Mouse (Mus musculus): ENCODE results near the gene Map3k10.
A peak's percentile ranks its signal among the peaks of the same experiment; 100 is the strongest.
"Not testable (repeated sequence)": the region's sequence is repeated elsewhere in the genome, so short reads cannot be mapped to it uniquely, and the experiment has no call there.

The Map3k10 gene

GRCm38 (mm10) chr7:27654607-27655276 lies 19.7 kb downstream of the Map3k10 start:
- DNase-seq (ENCODE audit: low read depth, low spot score), result peak; percentile 82

GRCm38 (mm10) chr7:27653681-27654437 lies 20.5 kb downstream of the Map3k10 start, which contains the start of gene Ttc9b:
TSS of gene Ttc9b (plus strand) at chr7:27653915.
- peak; percentile 87 for DNase-seq (ENCODE audit: low read depth, low spot score)

GRCm38 (mm10) chr7:27650949-27651348 lies 23.4 kb downstream of the Map3k10 start:
- peak; percentile 96 for DNase-seq (ENCODE audit: low read depth, low spot score)

- peak; percentile 96 for DNase-seq (ENCODE audit: low read depth, low spot score)
Observed at GRCm38 (mm10) chr7:27649723-27650122, 24.7 kb downstream of the Map3k10 start.

DNA sequence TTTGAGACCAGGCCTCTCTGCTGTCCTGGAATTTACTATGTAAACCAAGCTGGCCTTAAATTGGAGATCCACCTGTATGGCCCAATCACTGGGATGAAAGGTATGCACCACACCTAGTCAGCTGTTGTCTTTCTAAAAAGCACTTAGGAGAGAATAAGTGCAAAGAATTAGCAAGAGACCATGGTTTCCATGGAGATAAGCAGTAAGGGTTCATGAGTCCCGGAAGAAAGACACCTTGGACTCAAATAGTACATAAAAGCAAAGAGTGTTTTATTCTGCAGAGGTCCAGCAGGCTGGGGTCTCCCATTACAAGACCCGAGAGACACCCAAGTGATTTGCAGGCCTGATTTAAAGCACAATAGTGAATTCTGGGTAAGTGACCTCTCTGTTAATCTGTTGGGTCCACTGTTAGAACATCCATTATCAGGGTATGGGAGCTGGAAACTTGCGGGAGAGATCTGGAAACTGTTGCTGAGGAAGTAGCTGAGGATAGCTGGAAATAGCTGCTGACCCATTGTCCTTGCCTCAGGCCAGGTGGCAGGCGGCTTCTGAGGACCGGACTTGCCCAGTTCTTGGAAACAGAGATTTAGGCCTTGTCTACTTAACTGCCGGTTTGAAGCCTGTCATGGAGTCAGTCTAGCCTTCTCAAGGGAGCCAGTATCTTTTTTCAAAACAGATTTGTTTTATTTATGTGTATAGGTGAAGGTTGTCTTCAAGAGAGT lies 27.0 kb downstream of the Map3k10 start:
- DNase-seq (ENCODE audit: low read depth, low spot score), result peak; percentile 75

DNA sequence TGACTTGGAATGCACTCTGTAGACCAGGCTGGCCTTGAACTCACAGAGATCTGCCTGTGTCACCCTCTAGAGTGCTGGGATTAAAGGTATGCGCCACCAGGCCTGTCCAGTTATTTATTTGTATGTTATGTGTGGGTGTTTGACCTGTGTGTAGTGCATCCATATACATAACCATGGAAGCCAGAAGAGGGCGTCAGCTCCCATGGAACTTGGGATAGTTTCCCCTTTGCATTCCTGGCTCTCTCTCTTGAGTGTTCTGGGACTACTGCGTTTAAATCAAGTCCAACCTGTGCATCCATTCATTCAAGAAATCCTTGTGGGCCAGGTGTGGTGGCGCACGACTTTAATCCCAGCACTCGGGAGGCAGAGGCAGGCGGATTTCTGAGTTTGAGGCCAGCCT lies 27.9 kb downstream of the Map3k10 start:
- DNase-seq (ENCODE audit: low read depth, low spot score), result peak; percentile 87

- peak; percentile 76 for DNase-seq (ENCODE audit: low read depth, low spot score)
Observed at GRCm38 (mm10) chr7:27644471-27644870, 29.9 kb downstream of the Map3k10 start.

DNA sequence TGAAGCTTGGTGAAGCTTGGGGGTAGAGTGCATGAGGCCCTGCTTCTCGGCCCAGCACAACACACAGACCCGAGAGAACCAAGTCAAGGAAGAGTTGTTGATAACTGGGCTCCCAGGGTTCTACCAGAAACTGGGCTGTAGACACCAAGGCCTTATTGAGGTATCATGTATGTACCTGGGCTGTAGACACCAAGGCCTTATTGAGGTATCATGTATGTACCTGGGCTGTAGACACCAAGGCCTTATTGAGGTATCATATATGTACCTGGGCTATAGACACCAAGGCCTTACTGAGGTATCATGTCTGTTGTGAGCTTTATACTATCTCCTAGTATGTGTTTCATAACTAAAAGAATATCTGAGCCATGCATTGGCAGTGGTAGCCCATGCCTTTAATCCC lies 39.3 kb downstream of the Map3k10 start:
- DNase-seq (ENCODE audit: low read depth, low spot score), result not testable (repeated sequence)

DNA sequence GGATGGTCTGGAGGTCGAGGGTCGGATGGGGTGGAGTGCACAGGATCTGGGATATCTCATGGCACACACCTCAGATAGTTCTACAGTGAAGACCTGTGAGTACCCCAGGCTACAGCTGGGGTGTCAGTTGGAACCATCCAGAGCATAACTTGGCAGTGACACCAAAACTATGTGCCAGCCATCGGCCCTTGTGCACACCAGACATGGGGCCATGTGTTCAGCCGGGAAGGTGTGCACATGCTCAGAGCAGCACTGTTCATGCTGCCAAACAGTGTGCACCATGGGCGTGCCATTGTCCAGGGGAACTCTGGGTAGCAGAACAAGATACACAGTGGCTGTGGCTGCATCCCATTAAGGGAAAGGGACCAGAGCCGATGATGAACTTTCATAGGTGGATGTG lies 39.7 kb downstream of the Map3k10 start:
- no peak for DNase-seq (ENCODE audit: low read depth, low spot score)

DNA sequence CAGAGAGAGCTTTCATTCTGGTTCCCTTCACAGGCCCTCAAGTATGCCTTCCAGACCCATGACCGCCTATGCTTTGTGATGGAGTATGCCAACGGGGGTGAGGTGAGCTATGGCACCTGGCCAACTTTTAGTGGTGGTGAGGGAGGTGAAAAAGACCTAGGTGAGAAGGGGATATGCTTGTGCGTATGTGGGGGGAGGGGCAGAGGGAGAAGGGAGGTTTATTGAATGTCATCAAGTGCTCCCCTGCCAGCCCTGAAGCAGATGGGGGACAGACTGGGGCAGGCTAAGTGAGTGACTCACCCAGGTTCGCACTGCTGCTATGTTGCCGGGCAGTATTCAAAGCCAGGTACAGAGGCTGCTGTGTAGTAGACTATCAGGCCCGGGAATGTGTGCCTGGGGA lies 41.2 kb downstream of the Map3k10 start:
- no peak for DNase-seq (ENCODE audit: low read depth, low spot score)

DNA sequence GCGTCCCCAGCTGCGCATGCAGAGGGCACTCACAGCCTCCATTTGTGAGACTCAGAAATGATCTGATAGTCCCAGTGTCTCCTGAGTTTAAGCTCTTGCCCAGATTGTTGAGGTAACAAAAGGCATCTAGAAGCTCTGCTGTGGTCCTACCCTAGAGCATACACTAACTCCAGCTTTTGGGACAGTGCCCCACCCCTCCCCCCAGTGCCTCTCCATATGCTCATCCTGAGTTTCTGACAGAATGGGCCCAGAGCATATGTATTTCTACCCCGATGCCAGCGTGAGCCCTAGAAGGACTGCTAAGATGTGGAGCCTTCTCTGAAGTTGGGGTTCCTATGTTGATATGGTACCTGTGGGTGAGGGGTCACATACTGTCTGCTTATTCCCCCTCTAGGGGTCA lies 43.0 kb downstream of the Map3k10 start:
- no peak for DNase-seq (ENCODE audit: low read depth, low spot score)

DNA sequence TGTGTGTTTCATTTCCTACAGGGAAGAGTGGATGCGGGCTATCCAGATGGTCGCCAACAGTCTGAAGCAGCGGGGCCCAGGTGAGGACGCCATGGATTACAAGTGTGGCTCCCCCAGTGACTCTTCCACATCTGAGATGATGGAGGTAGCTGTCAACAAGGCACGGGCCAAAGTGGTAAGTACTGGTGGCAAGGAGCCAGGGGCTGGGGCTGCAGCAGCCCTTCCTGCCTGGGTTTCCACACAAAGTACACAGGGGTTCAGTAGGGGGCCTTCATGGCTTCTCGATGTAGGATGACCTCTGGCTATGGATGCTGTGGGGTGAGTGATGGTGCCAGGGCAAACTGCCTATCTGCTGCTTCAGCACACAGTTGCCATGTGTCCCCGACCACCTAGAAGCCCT lies 45.6 kb downstream of the Map3k10 start:
- not testable (repeated sequence) for DNase-seq (ENCODE audit: low read depth, low spot score)

DNA sequence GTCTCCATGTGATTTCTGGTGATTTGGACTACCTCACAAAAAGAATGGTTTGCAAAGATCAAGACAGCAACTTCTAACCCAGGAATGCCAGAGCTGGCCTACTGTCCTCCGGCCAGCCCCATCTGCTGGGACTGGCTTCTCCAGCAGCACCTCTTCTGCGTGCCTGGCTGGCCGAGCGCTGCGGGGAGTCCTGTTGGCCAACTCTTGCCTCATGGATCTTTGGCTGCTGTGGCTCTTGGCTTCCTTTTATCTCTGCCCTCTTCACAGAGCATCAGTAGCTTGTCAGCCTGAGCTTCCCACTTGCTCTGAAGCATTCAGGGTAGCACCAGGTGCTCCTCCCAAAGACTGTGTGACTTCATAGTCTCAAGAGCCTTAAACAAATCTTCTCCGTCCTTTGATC lies 46.2 kb downstream of the Map3k10 start:
- DNase-seq (ENCODE audit: low read depth, low spot score), result no peak

- peak; percentile 47 for DNase-seq (ENCODE audit: low read depth, low spot score)
Observed at GRCm38 (mm10) chr7:27627707-27628106, 46.7 kb downstream of the Map3k10 start.

DNA sequence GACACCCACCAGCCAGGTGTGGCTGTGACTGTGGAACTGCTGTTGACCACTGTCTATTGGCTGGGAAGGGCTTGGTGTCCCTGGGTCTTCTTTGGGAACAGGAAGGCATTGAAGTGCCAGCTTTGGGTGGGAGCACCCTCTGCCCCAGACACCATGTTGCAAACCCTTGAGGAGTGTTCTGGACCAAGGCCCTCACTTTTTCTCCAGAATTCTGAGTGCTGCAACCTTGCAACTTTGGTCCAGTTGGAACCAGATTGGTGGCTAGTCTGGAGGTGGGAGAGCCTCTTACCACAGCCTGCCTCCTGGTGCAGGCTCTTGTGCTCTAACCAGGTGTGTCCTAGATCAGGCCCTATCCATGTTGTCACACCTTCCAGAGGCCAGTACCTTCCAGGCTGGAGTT lies 49.4 kb downstream of the Map3k10 start:
- DNase-seq (ENCODE audit: low read depth, low spot score), result peak; percentile 18

- DNase-seq (ENCODE audit: low read depth, low spot score), result peak; percentile 92
Observed at GRCm38 (mm10) chr7:27622234-27622633, 52.2 kb downstream of the Map3k10 start.

- DNase-seq (ENCODE audit: low read depth, low spot score), result no peak
Observed at GRCm38 (mm10) chr7:27621028-27621427, 53.4 kb downstream of the Map3k10 start.

DNA sequence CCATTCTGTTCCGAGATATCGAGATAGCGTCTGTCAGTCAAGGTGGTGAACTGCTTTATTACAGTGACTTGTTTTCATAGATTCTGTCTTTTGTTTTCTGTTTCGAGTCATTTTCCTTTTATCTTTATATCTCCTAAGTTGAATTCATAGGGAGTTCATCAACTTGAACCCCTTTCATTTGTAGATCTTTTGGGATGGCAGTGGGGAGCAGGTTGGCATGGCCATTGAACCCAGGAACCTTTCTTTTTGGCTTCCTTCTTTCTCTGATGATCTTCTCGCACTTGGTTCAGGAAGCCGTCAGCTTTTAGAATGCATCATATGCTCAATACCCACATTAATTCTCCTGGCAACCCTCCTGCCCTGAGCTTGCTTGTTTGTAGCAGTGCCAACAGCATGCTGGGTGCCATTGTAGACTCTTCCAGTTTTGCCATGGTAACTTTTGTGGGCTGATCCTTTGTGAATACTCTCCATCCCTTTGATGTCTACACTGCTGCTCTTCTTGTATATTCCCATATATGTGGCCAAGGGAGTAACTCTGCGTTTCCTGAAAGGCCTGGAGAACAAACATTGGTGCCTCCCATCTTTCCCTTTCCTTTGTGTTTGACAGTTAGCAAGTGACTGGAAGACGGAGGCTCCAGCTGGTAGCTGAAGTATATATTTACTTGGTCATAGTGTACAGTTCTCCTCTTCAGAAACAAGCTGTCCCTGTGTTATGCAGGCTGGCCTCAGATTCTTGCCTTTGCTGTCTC lies 60.5 kb downstream of the Map3k10 start:
- DNase-seq (ENCODE audit: low read depth, low spot score), result no peak

- DNase-seq (ENCODE audit: low read depth, low spot score), result no peak
Observed at GRCm38 (mm10) chr7:27612940-27613339, 61.5 kb downstream of the Map3k10 start.

DNA sequence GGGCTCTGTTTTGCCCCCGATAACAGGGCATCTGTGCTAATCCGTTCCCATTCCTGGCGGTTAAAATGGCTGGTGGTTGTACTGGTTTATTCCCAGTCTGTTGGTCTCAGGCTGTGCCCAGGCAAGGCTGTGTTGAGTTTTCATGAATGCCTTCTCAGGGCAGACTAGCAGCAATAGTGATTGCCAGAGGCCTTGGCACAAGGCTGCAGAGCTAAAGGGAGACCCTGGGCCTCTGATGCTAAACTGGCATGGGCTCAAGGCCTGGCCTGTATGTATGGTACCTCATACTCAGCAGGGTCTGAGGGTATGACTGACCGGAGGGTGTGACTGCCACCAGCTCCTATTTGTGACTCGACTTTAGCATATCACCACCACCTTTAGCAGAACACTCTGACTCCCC lies 63.5 kb downstream of the Map3k10 start:
- DNase-seq (ENCODE audit: low read depth, low spot score), result no peak

DNA sequence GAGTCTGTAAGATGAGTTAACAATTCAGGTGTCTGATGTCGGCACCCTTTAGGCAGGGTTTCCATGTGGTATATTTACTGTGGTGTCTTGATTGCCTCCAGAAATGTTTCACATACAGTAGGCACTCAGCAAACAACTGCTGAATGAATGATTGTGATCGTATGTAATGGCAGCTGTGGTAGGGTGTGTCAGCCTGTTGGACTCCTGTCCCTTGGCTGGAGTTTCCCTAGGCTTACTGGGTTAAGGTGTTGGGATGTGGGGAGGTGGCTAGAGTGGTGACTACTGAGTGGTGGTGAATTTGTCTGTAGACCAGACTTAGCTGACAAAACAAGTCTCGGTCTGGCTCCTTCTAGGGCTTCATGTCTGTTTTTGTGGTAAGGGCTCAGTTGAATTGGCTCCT lies 64.0 kb downstream of the Map3k10 start:
- no peak for DNase-seq (ENCODE audit: low read depth, low spot score)

GRCm38 (mm10) chr7:27609688-27610087 lies 64.7 kb downstream of the Map3k10 start:
- no peak for DNase-seq (ENCODE audit: low read depth, low spot score)

Measured in ZHBTc4 (cell line).